Mouse (Mus musculus): Measurements from ENCODE around the gene Cep104. TPM values are rescaled to one million over a fixed set of nuclear protein-coding genes. Genes with fewer than 3 reads are reported as not detected.
A peak's percentile ranks its signal among the peaks of the same experiment; 100 is the strongest.

Gene Cep104
- polyA plus RNA-seq (2012; fragmentation: generic; extraction: Trizol) = 19.8 TPM
- long read RNA-seq, experiment 1, full-length matches to known transcripts = 8 of 21 reads
- long read RNA-seq, experiment 1, partial matches to known transcripts = 7 of 21 reads
- long read RNA-seq, experiment 1, other reads (novel, unspliced or antisense) = 6 of 21 reads
- long read RNA-seq, experiment 2, full-length matches to known transcripts = 175 of 297 reads
- long read RNA-seq, experiment 2, partial matches to known transcripts = 77 of 297 reads
- long read RNA-seq, experiment 2, other reads (novel, unspliced or antisense) = 45 of 297 reads

DNA sequence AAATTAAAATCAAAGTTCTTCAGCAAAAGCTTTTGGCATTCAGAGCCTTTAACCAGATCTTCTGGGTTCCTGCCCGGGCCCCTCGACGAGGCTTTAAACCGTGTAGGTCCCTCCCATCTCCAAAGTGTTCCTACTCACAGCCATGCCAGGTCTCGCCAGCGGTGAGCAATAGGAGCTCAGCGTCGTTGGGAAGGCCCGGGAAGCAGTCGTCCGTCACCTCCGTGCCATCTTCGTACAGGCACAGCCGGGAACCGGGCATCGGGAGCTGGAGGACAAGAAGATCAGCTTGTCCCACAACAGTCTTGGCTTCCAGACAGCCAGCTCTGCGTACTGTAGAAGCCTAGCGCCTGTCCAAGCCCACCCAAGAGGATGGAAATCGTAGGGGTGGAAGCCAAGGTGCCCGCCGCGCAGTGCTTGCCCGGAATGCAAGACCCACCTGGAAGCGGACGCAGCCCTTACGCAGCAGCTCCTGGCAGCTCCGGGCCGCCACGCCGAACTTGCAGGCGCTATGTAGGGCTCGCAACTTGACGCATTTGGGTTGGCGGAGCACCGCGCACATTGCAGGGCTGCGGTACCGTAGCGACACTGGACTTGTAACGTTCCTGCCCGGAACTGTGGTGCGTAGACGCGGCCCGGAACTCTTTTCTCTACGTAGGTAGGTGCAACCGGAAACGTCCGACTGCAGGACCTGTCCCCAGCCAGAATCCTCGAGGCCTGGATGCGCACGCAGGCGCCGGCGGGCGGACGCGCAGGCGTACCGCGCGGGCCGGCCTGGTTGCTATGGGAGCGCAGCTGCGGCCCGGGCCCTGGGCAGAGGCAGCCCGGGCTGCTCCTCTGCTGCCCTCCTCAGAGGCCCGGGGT lies at the start of gene Cep104, which contains the start of gene Dffb:
Cep104 (plus strand) TSS at position 764 of the 861 bp plus-strand sequence.
Dffb (minus strand) TSS at position 696 of the 861 bp plus-strand sequence.
- peak within 1 kb of the TSS; percentile 89 for H3ac ChIP-seq (ENCODE audit: control insufficient read depth, insufficient read length, low read depth)
- peak; percentile 88 for TF ChIP-seq MAX (IDR thresholded peaks at IDR 0.05)
- no peak for TF ChIP-seq USF1 (IDR thresholded peaks at IDR 0.05; ENCODE audit: low read depth)
- peaks cover 23% of the 10 kb centered on the region for H3K79me3 ChIP-seq (ENCODE audit: low read depth)
- H3K4me3 ChIP-seq (ENCODE audit: insufficient read depth, poor library complexity, severe bottlenecking) = peak within 1 kb of the TSS; percentile 75
- no peaks in the 10 kb centered on the region for H3K27me3 ChIP-seq (ENCODE audit: control insufficient read depth, insufficient read depth, insufficient read length)
- peaks cover 11% of the 10 kb centered on the region for H3K36me3 ChIP-seq (ENCODE audit: control insufficient read depth, insufficient read depth)
- H3K79me2 ChIP-seq (ENCODE audit: control insufficient read depth, insufficient read depth) = peaks cover 40% of the 10 kb centered on the region

DNA sequence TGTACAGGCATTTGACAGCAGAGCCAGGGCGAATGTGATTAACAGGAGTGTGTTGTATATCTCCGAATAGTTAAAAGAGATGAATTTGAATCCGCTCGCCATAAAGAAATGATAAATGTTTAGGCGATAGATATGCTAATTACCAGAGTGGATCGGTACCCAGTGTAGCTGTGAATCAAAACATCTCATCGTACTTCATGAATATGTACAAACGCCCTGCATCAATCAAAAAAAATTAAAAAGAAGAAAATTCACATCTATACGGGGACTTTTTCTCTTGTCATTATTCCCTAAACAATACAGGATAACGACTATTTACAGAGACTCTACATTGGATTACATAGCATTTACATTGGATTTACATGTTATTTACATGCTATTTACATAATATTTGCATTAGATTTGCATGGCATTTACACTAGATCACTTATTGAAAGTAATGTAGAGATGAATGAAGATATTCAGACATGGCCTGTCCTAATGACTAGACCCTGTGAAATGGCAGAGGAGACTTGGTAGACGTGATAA lies 46.2 kb upstream of the Cep104 start:
- no peaks in the 10 kb centered on the region for H3K79me3 ChIP-seq (ENCODE audit: low read depth)
- H3ac ChIP-seq (ENCODE audit: control insufficient read depth, insufficient read length, low read depth) = no peak overlapping the region
- H3K79me2 ChIP-seq (ENCODE audit: control insufficient read depth, insufficient read depth) = no peaks in the 10 kb centered on the region
- H3K27me3 ChIP-seq (ENCODE audit: control insufficient read depth, insufficient read depth, insufficient read length) = no peaks in the 10 kb centered on the region
- H3K36me3 ChIP-seq (ENCODE audit: control insufficient read depth, insufficient read depth) = no peaks in the 10 kb centered on the region
- H3K4me3 ChIP-seq (ENCODE audit: insufficient read depth, poor library complexity, severe bottlenecking) = no peak overlapping the region
- TF ChIP-seq CTCF (IDR thresholded peaks at IDR 0.05; ENCODE audit: control insufficient read depth, insufficient read depth, insufficient read length) (no peak), USF1 (IDR thresholded peaks at IDR 0.05; ENCODE audit: low read depth) (no peak), MYOD1 (IDR thresholded peaks at IDR 0.05; ENCODE audit: control insufficient read depth, insufficient read length, low read depth) (no peak), FOSL1 (IDR thresholded peaks at IDR 0.05; ENCODE audit: insufficient read depth, low read length, poor library complexity, severe bottlenecking) (no peak), MAX (IDR thresholded peaks at IDR 0.05) (no peak), CEBPB (IDR thresholded peaks at IDR 0.05; ENCODE audit: low read depth) (no peak), MYOG (IDR thresholded peaks at IDR 0.05; ENCODE audit: control insufficient read depth, extremely low read depth, insufficient read length) (no peak)

DNA sequence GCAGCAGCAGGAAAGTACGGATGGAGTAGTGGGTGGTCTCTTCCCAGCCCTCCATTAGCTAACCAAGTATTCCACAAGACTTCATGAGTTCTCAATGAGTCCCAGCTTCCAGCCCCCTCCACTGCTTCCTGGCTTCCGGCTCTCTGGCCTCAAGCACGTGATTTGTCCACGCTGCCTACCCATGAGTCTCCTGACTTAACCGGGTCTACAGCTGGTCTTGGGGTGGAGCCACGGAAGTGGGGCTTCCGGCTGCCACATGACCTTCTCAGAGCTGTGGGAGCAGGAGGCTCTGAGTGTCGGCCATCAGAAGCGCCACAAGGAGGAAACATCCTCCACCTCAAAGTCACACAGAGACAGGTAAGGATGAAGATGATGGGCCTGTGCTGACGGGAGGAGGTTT lies 45.6 kb upstream of the Cep104 start:
- Histone ChIP-seq H3K4me3 (ENCODE audit: insufficient read depth, poor library complexity, severe bottlenecking) (no peak overlapping the region), H3ac (ENCODE audit: control insufficient read depth, insufficient read length, low read depth) (no peak overlapping the region), H3K79me2 (ENCODE audit: control insufficient read depth, insufficient read depth) (no peaks in the 10 kb centered on the region), H3K79me3 (ENCODE audit: low read depth) (no peaks in the 10 kb centered on the region), H3K27me3 (ENCODE audit: control insufficient read depth, insufficient read depth, insufficient read length) (no peaks in the 10 kb centered on the region), H3K36me3 (ENCODE audit: control insufficient read depth, insufficient read depth) (no peaks in the 10 kb centered on the region)
- TF ChIP-seq USF1 (IDR thresholded peaks at IDR 0.05; ENCODE audit: low read depth) (no peak), MYOG (IDR thresholded peaks at IDR 0.05; ENCODE audit: control insufficient read depth, extremely low read depth, insufficient read length) (no peak), CTCF (IDR thresholded peaks at IDR 0.05; ENCODE audit: control insufficient read depth, insufficient read depth, insufficient read length) (no peak), CEBPB (IDR thresholded peaks at IDR 0.05; ENCODE audit: low read depth) (no peak), MAX (IDR thresholded peaks at IDR 0.05) (no peak), FOSL1 (IDR thresholded peaks at IDR 0.05; ENCODE audit: insufficient read depth, low read length, poor library complexity, severe bottlenecking) (no peak), MYOD1 (IDR thresholded peaks at IDR 0.05; ENCODE audit: control insufficient read depth, insufficient read length, low read depth) (no peak)

DNA sequence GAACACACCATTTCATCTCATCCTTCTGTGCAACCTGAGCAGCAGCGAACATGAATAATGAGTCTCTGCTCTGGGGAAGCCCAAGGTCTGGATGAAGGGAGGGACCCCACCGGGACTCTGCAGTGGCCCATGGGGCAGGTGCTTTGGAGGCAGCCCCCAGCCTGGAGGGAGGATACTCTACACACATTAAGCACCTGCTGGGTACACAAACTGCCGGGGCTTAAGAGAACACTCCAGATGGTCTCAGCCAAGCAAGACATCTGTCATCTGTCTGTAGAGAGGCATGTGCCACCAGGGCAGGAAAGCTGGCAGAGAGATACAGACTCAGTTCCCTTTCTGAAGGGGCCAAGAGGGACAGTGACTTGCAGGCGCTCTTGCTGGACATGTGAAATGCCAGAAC lies 45.1 kb upstream of the Cep104 start:
- Histone ChIP-seq H3K79me2 (ENCODE audit: control insufficient read depth, insufficient read depth) (no peaks in the 10 kb centered on the region), H3K4me3 (ENCODE audit: insufficient read depth, poor library complexity, severe bottlenecking) (no peak overlapping the region), H3K27me3 (ENCODE audit: control insufficient read depth, insufficient read depth, insufficient read length) (no peaks in the 10 kb centered on the region), H3ac (ENCODE audit: control insufficient read depth, insufficient read length, low read depth) (no peak overlapping the region), H3K36me3 (ENCODE audit: control insufficient read depth, insufficient read depth) (no peaks in the 10 kb centered on the region), H3K79me3 (ENCODE audit: low read depth) (no peaks in the 10 kb centered on the region)
- TF ChIP-seq MYOG (IDR thresholded peaks at IDR 0.05; ENCODE audit: control insufficient read depth, extremely low read depth, insufficient read length) (no peak), FOSL1 (IDR thresholded peaks at IDR 0.05; ENCODE audit: insufficient read depth, low read length, poor library complexity, severe bottlenecking) (no peak), MYOD1 (IDR thresholded peaks at IDR 0.05; ENCODE audit: control insufficient read depth, insufficient read length, low read depth) (no peak)

DNA sequence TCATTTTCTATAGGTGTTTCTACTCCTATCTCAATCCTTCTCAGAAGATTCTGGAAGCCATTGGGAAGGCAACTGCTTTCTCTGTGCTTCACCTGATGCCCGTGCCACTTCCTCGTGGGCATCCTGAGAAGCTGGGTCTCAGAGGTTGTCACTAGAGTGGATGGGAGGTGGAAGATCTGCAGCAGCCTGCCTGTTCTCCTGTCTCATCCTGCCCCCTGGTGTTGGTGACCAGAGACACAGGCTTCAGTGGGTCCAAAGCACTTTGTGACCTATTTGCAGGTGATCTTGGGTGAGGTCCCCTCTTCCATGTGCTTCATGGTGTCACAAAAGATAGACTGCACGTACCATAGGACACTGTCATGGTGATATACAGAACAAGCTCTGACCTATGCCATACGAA lies 31.8 kb upstream of the Cep104 start:
- Histone ChIP-seq H3ac (ENCODE audit: control insufficient read depth, insufficient read length, low read depth) (no peak overlapping the region), H3K36me3 (ENCODE audit: control insufficient read depth, insufficient read depth) (no peaks in the 10 kb centered on the region), H3K79me2 (ENCODE audit: control insufficient read depth, insufficient read depth) (no peaks in the 10 kb centered on the region), H3K27me3 (ENCODE audit: control insufficient read depth, insufficient read depth, insufficient read length) (no peaks in the 10 kb centered on the region), H3K79me3 (ENCODE audit: low read depth) (no peaks in the 10 kb centered on the region), H3K4me3 (ENCODE audit: insufficient read depth, poor library complexity, severe bottlenecking) (no peak overlapping the region)
- TF ChIP-seq CTCF (IDR thresholded peaks at IDR 0.05; ENCODE audit: control insufficient read depth, insufficient read depth, insufficient read length) (no peak), USF1 (IDR thresholded peaks at IDR 0.05; ENCODE audit: low read depth) (no peak), FOSL1 (IDR thresholded peaks at IDR 0.05; ENCODE audit: insufficient read depth, low read length, poor library complexity, severe bottlenecking) (no peak), MYOD1 (IDR thresholded peaks at IDR 0.05; ENCODE audit: control insufficient read depth, insufficient read length, low read depth) (no peak), MYOG (IDR thresholded peaks at IDR 0.05; ENCODE audit: control insufficient read depth, extremely low read depth, insufficient read length) (no peak), MAX (IDR thresholded peaks at IDR 0.05) (no peak), CEBPB (IDR thresholded peaks at IDR 0.05; ENCODE audit: low read depth) (no peak)
